Mouse (Mus musculus) hindbrain, embryonic 10.5 days (tissue): ENCODE results near the gene Slc5a5. TPM values are rescaled to one million over a fixed set of nuclear protein-coding genes. Genes with fewer than 3 reads are reported as not detected.
A peak's percentile ranks its signal among the peaks of the same experiment; 100 is the strongest.

ENCODE experiments used
- DNase-seq: peaks from one replicate; pipeline ENCODE4 v3.0.0-alpha.2; 2017; ENCODE audit warnings: low spot score
- H3K27ac ChIP-seq: fragments of 300-500 bp; sonication (generic); 2 replicates; pipeline ENCODE4 v1.5.1; 2016; ENCODE audit warnings: mild to moderate bottlenecking, moderate library complexity
- H3K27me3 ChIP-seq: fragments of 300-500 bp; sonication (generic); 2 replicates; pipeline ENCODE4 v1.6.1; 2016; ENCODE audit warnings: mild to moderate bottlenecking; ENCODE audit not compliant: poor library complexity, insufficient read depth, severe bottlenecking
- H3K36me3 ChIP-seq: fragments of 300-500 bp; sonication (generic); 2 replicates; pipeline ENCODE4 v1.6.1; 2016; ENCODE audit warnings: mild to moderate bottlenecking, moderate library complexity
- H3K4me1 ChIP-seq: fragments of 300-500 bp; sonication (generic); replicated peaks from 2 replicates; pipeline ENCODE4 v1.6.1; 2016; ENCODE audit warnings: mild to moderate bottlenecking
- H3K4me3 ChIP-seq: fragments of 300-500 bp; sonication (generic); 2 replicates; pipeline ENCODE4 v1.5.1; 2016; ENCODE audit warnings: mild to moderate bottlenecking, moderate library complexity
- H3K9me3 ChIP-seq: fragments of 300-500 bp; sonication (generic); 2 replicates; pipeline ENCODE4 v1.6.1; 2016; ENCODE audit warnings: mild to moderate bottlenecking, moderate library complexity
- WGBS: fragments of 180-500 bp; shearing (Covaris S2); methylation state at CpG from one replicate; pipeline ENCODE4 v1.1.7; 2016; 5-methylcytosine and 5-hydroxymethylcytosine counted together
- polyA plus RNA-seq: library from polyadenylated mRNA; unstranded; fragments of >200 nt; fragmentation: Nextera tagmentation; extraction: Ambion mirVana; gene quantifications from 2 replicates; pipeline ENCODE4 v1.2.1, GENCODE M21; 2016

Slc5a5 gene
- polyA plus RNA-seq, 1 experiment from 2014 or later, result 0.59 TPM

DNA sequence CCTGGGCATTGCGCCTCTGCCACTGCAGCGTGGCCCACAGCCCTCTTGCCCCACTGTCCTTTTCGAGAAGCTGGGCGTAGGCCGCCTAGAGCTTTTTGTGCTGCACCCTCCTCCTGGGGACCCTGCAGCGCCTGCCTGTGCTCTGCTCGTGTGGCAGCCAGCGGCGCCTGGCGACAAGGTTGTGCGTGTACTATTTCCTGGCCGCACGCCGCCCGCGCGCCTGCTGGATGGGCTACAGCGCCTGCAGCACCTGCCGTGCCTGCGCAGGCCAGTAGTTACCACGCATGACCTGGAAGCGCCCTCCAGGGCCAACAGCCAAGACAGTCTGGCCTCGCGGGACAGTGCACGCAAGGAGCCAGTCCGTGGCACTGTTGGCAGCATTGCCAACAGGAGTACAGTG, 21.0 kb upstream of the Slc5a5 start:
- Histone ChIP-seq H3K36me3 (peaks cover 92% of the 10 kb centered on the region), H3K9me3 (0 out of 2 replicates have a peak, but pooled peaks cover 4% of the 10 kb centered on the region)
- WGBS, result 95% methylated on average over 26 of the region's 26 CpGs

DNA sequence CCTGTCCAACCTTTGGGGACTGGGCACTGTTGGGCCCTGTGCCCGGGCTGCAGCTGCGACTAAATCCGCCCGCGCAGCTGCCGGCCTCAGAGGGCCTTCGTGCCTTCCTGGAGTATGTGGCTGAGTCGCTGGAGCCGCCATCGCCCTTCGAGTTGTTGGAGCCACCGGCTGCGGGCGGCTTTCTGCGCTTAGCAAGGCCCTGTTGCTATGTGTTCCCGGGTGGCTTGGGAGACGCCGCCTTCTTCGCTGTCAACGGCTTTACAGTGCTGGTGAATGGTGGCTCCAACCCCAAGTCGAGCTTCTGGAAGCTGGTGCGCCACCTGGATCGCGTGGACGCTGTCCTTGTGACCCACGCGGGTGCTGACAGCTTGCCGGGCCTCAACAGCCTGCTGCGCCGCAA, 20.4 kb upstream of the Slc5a5 start:
- Histone ChIP-seq H3K27ac (no peak overlapping the region), H3K27me3 (no peaks in the 10 kb centered on the region), H3K4me3 (no peak overlapping the region), H3K36me3 (peaks cover 86% of the 10 kb centered on the region), H3K9me3 (0 out of 2 replicates have a peak, but pooled peaks cover 4% of the 10 kb centered on the region), H3K4me1 (no peaks in the 10 kb centered on the region)
- no peak for DNase-seq
- 91% methylated on average over 30 of the region's 30 CpGs for WGBS

More for the DNA sequence above, 21.0 kb upstream of the Slc5a5 start:
- H3K4me1 ChIP-seq, result no peaks in the 10 kb centered on the region
- no peak for DNase-seq
- no peaks in the 10 kb centered on the region for H3K27me3 ChIP-seq
- H3K4me3 ChIP-seq, result no peak overlapping the region
- no peak overlapping the region for H3K27ac ChIP-seq

DNA sequence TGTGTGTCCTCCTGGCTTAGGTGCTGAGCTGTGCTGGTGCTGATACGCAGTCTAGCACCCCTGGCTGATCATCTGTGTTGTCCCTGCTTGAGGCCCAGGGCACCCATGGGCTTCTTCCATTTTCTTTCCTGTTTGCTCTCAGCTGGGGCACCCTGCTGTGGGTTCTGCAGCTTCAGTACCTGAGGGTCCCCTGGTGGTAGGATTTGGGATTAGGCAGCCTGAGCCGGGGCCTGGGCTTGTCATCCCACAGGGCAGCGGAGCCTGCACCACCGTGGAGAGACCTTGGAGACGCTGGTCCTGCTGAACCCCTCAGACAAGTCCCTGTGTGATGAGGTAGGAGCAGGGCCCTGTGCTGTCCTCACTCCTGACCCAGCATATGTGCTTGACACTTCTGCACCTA, 19.0 kb upstream of the Slc5a5 start:
- Histone ChIP-seq H3K9me3 (0 out of 2 replicates have a peak, but pooled peaks cover 4% of the 10 kb centered on the region), H3K4me3 (no peak overlapping the region), H3K27ac (no peak overlapping the region), H3K36me3 (peaks cover 76% of the 10 kb centered on the region), H3K4me1 (peaks cover 12% of the 10 kb centered on the region), H3K27me3 (no peaks in the 10 kb centered on the region)
- no peak for DNase-seq
- 80% methylated on average over 5 of the region's 5 CpGs for WGBS

DNA sequence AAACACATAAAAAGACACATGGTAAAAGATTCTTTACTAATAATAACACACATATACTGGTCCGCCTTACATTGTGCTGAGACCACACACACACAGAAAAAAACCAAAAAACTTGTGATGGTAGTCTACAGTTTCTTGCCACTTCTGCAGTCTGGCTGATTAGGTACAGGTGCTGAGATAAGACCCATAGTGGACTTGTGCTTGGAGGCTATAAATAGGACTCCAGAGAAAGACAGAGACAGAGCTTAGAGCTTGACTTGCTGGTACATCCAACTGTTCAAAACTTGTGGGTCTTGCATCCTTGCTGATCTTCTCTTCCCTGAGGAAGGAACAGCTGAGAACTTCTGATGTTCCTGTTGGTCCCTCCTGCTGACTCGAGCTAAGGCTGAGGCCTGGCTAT, 15.0 kb upstream of the Slc5a5 start:
- Histone ChIP-seq H3K4me1 (peaks cover 22% of the 10 kb centered on the region), H3K36me3 (peaks cover 35% of the 10 kb centered on the region), H3K27me3 (peaks cover 11% of the 10 kb centered on the region; the same call in 1 of the 2 replicates), H3K27ac (no peak overlapping the region), H3K9me3 (no peaks in the 10 kb centered on the region), H3K4me3 (no peak overlapping the region)
- DNase-seq, result no peak
- WGBS, result 92% methylated on average over 2 of the region's 2 CpGs

DNA sequence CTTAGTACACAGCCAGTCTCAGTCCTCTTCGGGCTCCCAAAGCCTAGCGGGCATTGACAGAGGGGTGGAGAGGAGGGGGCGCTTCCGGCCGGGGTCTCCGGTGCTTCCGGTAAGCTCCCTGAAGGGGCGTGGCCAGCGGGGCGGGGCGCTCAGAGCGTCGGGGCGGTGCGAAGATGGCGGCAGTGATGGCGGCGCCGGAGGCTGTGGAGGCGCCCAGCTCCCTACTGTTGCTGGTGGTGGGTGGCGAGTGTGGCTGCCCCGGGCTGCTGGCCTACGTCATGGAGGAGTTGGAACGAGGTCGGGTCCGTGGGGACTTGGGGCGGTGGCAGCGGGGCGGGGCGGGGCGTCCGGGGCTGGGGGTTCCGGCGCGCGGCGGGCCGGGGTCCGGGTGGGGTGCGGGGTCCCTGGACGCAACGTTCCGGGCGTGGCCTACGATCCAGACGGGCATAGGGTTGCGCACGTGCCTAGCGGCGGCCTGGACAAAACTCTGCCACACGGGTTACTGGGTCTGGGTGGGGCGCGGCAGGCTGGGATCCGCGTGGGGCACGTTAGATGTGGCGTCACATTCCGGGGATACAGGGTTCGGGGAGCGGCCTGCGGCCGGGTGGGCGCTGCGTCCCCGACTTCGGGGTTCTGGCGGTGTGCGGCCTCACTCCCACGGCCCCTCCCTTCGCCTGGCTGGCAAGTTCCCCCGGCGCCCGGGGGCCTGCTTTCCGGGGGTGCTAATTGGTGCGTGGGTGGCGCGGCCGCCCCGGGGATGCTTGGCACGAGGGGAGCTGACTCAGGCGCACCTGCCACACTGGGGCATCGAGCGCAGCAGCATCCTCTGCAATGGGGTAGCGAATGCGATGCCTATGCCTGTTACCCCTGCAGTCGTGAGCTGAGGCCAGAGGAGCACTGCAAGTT, 13.5 kb upstream of the Slc5a5 start, which contains the start of gene Map1s:
Gene Map1s, plus strand, starts transcription at position 102 of the 906 bp plus-strand sequence.
- DNase-seq, result peak; percentile 92
- H3K4me3 ChIP-seq, result peak within 1 kb of the TSS; percentile 98

DNA sequence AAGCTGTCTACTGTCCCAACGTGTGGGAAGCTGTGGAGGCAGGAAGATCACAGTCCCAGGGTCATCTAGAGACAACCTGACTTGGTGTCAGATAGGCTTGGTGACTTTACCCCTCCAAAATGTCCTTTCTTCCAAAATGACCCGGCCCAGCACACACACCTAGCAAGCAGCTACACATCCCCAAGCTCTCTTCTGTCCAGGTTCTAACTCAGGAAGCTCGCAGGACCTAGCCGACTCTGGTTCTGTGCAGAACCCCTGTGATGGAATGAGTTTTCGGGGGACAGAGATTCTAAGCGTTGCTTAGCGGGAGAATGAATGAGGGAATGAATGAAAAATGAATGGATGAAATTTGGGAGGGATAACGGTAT, 12.9 kb upstream of the Slc5a5 start:
- Histone ChIP-seq H3K4me1 (peaks cover 22% of the 10 kb centered on the region), H3K4me3 (peak overlapping the region; percentile 98), H3K36me3 (peaks cover 15% of the 10 kb centered on the region), H3K27me3 (peaks cover 15% of the 10 kb centered on the region; the same call in 1 of the 2 replicates), H3K27ac (peak overlapping the region; percentile 98), H3K9me3 (no peaks in the 10 kb centered on the region)
- 20% methylated on average over 8 of the region's 8 CpGs for WGBS
- DNase-seq, result no peak

More for the DNA sequence above, 13.5 kb upstream of the Slc5a5 start, which contains the start of gene Map1s:
- Histone ChIP-seq H3K9me3 (no peaks in the 10 kb centered on the region), H3K4me1 (peaks cover 22% of the 10 kb centered on the region), H3K27me3 (peaks cover 15% of the 10 kb centered on the region; the same call in 1 of the 2 replicates), H3K27ac (peak within 1 kb of the TSS; percentile 98), H3K36me3 (peaks cover 21% of the 10 kb centered on the region)
- under 1% methylated on average over 86 of the region's 86 CpGs for WGBS

DNA sequence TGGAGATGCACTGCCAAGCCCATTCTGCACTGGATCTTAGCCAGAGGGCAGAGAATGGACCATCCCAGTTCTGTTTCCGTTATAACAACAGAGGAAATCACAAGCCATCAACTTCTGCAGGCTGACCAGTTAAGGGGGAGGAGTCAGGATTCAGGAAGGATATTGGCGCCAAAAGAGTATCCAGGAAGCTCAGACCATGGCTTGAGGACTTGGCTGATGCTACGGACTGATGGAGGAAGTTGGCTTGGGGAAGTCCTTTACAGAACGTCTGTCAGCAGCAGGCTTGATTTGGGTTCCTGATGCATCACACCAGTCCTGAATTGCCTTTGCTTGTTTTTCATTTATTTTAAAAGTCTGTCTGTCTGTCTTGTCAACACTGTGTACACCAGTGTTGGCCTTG, 12.0 kb upstream of the Slc5a5 start:
- no peak overlapping the region for H3K4me3 ChIP-seq
- H3K27ac ChIP-seq, result no peak overlapping the region
- DNase-seq, result no peak
- peaks cover 15% of the 10 kb centered on the region; the same call in 1 of the 2 replicates for H3K27me3 ChIP-seq
- WGBS, result 70% methylated on average over 4 of the region's 4 CpGs
- H3K9me3 ChIP-seq, result no peaks in the 10 kb centered on the region
- H3K4me1 ChIP-seq, result peaks cover 22% of the 10 kb centered on the region
- H3K36me3 ChIP-seq, result peaks cover 12% of the 10 kb centered on the region

DNA sequence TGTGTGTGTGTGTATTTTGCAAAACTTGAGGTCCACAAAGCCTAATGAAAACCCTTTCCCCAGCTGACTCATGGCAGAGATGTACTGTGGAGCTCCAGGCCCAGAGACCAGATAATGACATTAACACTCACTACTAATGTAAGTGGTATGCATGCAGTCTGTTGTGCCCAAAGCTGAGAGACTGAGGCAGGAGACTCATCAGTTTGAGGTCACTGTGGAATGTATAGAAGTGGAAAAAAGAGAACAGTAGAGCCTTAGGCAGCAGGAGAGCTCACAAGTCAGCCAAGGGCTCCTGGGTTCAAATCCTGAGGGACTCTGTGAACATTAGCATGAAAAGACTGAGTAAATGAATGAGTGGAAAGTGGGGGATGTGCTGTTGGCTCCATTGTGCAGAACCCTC, 11.0 kb upstream of the Slc5a5 start:
- Histone ChIP-seq H3K9me3 (no peaks in the 10 kb centered on the region), H3K4me3 (no peak overlapping the region), H3K27ac (no peak overlapping the region), H3K4me1 (peaks cover 27% of the 10 kb centered on the region), H3K36me3 (peaks cover 4% of the 10 kb centered on the region), H3K27me3 (peaks cover 15% of the 10 kb centered on the region; the same call in 1 of the 2 replicates)
- no peak for DNase-seq

DNA sequence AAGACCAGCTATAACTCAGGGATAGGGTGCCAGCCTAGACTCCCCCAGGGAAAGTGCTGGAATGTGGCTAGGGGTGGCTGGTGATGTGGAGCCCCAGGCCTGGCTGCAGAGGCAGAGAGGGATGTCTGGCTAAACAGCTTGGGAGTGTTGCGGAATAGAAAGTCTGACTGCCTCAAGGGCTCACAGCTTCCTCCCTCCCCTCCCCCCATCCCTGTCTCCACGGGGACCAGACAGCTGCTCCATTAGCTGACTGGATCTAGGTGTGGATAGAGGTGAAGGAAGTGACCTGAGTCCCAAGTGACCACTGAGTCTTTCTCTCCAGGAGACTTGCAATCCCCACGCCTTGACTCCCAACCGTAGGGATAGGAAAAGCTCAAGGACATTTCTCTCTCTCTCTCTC, 10.6 kb upstream of the Slc5a5 start:
- Histone ChIP-seq H3K4me1 (peaks cover 31% of the 10 kb centered on the region), H3K36me3 (peaks cover 4% of the 10 kb centered on the region), H3K27me3 (peaks cover 15% of the 10 kb centered on the region; the same call in 1 of the 2 replicates), H3K4me3 (no peak overlapping the region), H3K27ac (no peak overlapping the region), H3K9me3 (no peaks in the 10 kb centered on the region)
- WGBS, result 49% methylated on average over 4 of the region's 4 CpGs
- no peak for DNase-seq

DNA sequence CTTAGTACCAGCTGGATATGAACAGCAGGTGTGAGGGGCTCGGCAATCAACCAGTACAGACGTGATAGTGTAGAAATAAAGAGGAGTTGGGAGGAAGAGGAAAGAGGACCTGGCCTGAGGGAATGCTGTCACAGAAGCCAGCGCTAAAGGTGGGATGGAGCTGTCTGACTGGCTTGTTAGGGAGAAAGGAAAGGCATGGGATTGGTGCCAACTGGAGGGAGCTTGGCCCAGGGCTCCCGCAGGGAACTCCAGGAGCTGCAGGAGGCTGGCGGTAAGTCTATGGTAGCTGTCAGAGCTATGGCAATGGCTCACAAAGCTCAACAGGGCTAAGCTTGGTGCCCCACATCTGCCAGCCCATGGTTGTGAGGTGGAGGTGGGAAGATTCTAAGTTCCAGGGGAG, 9.7 kb upstream of the Slc5a5 start:
- DNase-seq, result no peak
- Histone ChIP-seq H3K4me1 (peaks cover 26% of the 10 kb centered on the region), H3K36me3 (no peaks in the 10 kb centered on the region), H3K9me3 (no peaks in the 10 kb centered on the region), H3K4me3 (no peak overlapping the region), H3K27ac (no peak overlapping the region), H3K27me3 (peaks cover 15% of the 10 kb centered on the region; the same call in 1 of the 2 replicates)
- WGBS, result 43% methylated on average over 5 of the region's 5 CpGs

DNA sequence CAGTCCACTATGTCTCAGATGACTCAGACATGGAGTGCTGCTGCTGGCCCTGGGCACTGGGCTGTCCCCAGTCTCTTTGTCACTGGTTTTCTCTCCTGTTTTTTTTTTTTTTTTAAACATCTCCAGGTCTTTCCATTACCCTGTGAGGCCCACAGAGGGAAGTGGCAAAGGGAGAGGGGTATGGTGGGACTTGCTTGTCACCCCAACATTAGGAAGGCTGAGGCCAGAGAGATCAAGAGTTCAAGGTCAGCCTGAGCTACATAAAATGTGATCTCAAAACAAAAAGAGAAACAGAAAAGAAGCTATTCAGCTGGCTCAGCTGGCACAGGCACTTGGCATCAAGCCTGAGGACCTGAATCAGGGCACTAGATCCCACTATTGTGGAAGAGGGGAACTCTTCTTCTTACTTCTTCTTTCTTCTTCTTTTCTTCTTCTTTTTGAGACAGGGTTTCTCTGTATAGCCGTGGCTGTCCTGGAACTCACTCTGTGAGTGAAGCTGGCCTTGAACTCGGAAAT, 8.4 kb upstream of the Slc5a5 start:
- Histone ChIP-seq H3K27me3 (peaks cover 15% of the 10 kb centered on the region; the same call in 1 of the 2 replicates), H3K27ac (no peak overlapping the region), H3K36me3 (peaks cover 4% of the 10 kb centered on the region), H3K9me3 (no peaks in the 10 kb centered on the region), H3K4me3 (no peak overlapping the region), H3K4me1 (peaks cover 21% of the 10 kb centered on the region)
- WGBS, result 72% methylated on average over 2 of the region's 2 CpGs
- DNase-seq, result no peak

DNA sequence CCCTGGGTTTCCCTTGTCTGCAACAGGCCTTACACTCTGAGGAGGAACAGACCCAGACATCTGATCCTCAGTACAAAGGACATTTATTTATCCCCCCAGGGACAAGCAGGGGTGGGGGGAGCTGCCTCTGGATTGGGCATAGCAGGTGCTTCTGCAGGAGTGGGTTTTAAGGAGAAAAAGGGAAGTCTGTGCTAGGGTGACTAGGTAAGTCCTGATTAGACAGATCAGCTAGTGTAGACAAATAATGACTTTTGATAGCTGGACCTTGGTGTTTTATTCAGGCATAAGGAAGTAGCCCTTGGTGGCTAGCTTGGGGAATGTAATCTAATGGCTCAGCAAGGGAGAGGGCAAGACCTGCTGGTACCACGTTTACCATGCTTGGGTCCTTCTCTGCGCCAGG, 6.7 kb upstream of the Slc5a5 start:
- Histone ChIP-seq H3K27me3 (peaks cover 22% of the 10 kb centered on the region), H3K36me3 (peaks cover 21% of the 10 kb centered on the region), H3K4me3 (no peak overlapping the region; the same call in 1 of the 2 replicates), H3K27ac (no peak overlapping the region), H3K9me3 (no peaks in the 10 kb centered on the region), H3K4me1 (peaks cover 26% of the 10 kb centered on the region)
- WGBS, result 94% methylated on average over 2 of the region's 2 CpGs
- DNase-seq, result no peak

DNA sequence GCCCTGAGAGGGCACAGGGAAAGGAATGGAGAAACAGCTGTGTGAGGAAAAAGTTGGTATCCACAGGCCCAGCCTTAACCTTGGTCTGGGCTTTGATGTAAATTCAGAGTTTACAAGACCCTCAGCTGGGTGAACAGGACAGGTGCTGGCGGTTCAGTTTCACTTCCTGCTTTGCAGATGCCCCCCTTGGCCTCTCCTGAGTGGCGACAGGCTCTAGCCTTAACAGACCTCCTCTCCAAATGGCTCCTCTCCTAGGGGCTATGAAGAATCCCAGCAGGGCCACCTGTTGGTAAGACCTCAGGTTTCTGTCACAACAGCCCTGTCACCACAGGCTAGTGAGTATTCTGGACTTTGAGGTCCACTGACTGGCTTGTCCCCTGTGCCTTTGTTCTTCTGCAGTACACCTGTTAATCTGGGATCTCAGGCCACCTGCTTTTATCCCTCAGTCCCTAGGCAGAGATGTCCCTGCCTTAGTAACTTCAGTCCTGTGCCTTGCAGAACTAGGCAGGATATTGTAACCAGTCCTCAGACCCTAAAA, 6.2 kb upstream of the Slc5a5 start:
- peaks cover 26% of the 10 kb centered on the region for H3K4me1 ChIP-seq
- peak overlapping the region; percentile 71 for H3K4me3 ChIP-seq
- peaks cover 24% of the 10 kb centered on the region for H3K27me3 ChIP-seq
- 62% methylated on average over 2 of the region's 2 CpGs for WGBS
- DNase-seq, result no peak
- peak overlapping the region; percentile 95 for H3K27ac ChIP-seq
- peaks cover 26% of the 10 kb centered on the region for H3K36me3 ChIP-seq
- no peaks in the 10 kb centered on the region for H3K9me3 ChIP-seq
